Mouse (Mus musculus): Measurements from ENCODE around the gene Zbtb2.
"Not testable (repeated sequence)": the region's sequence is repeated elsewhere in the genome, so short reads cannot be mapped to it uniquely, and the experiment has no call there.

The Zbtb2 gene

GRCm38 (mm10) chr10:4387701-4388383 is at the start of gene Zbtb2:
Gene Zbtb2, minus strand, starts transcription at chr10:4388108.
- peak; percentile 75 for DNase-seq

- DNase-seq: no peak
Observed at GRCm38 (mm10) chr10:4435416-4435815, 47.5 kb upstream of the Zbtb2 start.

- DNase-seq: not testable (repeated sequence)
Observed at GRCm38 (mm10) chr10:4433871-4434270, 46.0 kb upstream of the Zbtb2 start.

GRCm38 (mm10) chr10:4432996-4433755 is 45.3 kb upstream of the Zbtb2 start:
- peak; percentile 35 for DNase-seq

GRCm38 (mm10) chr10:4432123-4432931 is 44.4 kb upstream of the Zbtb2 start, which contains the start of the genes Rmnd1 and Armt1:
Gene Rmnd1, minus strand, starts transcription at chr10:4432388.
Gene Armt1, plus strand, starts transcription at chr10:4432467.
- peak; percentile 96 for DNase-seq

- no peak for DNase-seq
Observed at GRCm38 (mm10) chr10:4431746-4432122, 43.8 kb upstream of the Zbtb2 start.

- peak; percentile 17 for DNase-seq
Observed at GRCm38 (mm10) chr10:4430826-4431225, 42.9 kb upstream of the Zbtb2 start.

GRCm38 (mm10) chr10:4430399-4430798 is 42.5 kb upstream of the Zbtb2 start:
- no peak for DNase-seq

GRCm38 (mm10) chr10:4425245-4425644 is 37.3 kb upstream of the Zbtb2 start:
- DNase-seq: peak; percentile 36

GRCm38 (mm10) chr10:4407191-4407590 is 19.3 kb upstream of the Zbtb2 start:
- DNase-seq: no peak

- no peak for DNase-seq
Observed at GRCm38 (mm10) chr10:4405511-4405910, 17.6 kb upstream of the Zbtb2 start.

GRCm38 (mm10) chr10:4404895-4405491 is 17.1 kb upstream of the Zbtb2 start:
- peak; percentile 75 for DNase-seq

GRCm38 (mm10) chr10:4398058-4398457 is 10.2 kb upstream of the Zbtb2 start:
- no peak for DNase-seq

GRCm38 (mm10) chr10:4395321-4395720 is 7.4 kb upstream of the Zbtb2 start:
- DNase-seq: no peak

- DNase-seq: peak; percentile 53
Observed at GRCm38 (mm10) chr10:4391851-4392250, 3.9 kb upstream of the Zbtb2 start.

- no peak for DNase-seq
Observed at GRCm38 (mm10) chr10:4391076-4391475, 3.2 kb upstream of the Zbtb2 start.

- no peak for DNase-seq
Observed at GRCm38 (mm10) chr10:4390550-4390949, 2.6 kb upstream of the Zbtb2 start.

- no peak for DNase-seq
Observed at GRCm38 (mm10) chr10:4389461-4390112, 1.7 kb upstream of the Zbtb2 start.

- no peak for DNase-seq
Observed at GRCm38 (mm10) chr10:4389036-4389435, 1.1 kb upstream of the Zbtb2 start.

GRCm38 (mm10) chr10:4388384-4388745 is 457 bp upstream of the Zbtb2 start:
- DNase-seq: no peak

GRCm38 (mm10) chr10:4386609-4387591 is 1.0 kb downstream of the Zbtb2 start:
- peak; percentile 97 for DNase-seq
